8 mouse cellular contexts compared by ENCODE assay signal in the genomic region with DNA sequence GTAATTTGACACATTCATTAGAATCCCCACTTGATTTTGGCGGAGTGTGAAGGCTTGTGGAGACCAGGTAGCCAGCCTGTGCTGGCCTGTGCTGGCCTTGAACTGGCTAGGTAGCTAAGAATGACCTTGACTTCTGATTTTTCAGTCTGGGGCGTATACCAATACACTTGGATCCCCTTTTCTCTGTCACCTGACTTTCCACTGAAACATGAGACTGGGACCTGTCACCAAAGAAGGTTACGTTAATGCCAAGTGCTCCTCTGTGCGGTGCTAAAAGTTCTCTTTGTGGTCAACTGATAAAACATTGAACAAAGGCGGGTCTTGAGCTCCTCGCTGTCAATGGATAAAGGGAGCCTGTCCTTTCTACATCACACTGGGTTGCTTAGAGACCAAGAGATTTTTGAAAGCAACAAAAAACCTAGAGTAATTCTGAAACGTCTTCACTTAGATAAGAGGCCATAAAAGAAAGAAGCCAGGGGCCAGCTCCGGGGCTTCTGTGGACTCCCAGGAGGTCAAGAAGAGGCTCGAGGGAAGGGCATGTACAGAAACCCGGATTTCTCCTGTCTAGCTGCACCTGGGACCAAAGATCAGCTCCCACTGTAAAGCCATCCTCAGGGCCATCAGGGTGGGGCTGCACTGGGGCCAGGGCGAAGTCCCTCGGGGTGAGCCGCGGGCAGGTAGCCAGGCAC.
DNase-seq lines count a peak whose midpoint lies in the region; ATAC-seq and TF ChIP-seq lines count a peak whose summit lies in the region.

No protein-coding gene starts in this region.

- H3K9me3 ChIP-seq in lung, embryonic 14.5 days (ENCODE audit: low read depth, low read length): no peaks in the 10 kb centered on the region
- H3K9me3 ChIP-seq in forebrain, embryonic 16.5 days (ENCODE audit: control insufficient read depth, low read length): no peaks in the 10 kb centered on the region
- no peaks in the 10 kb centered on the region for H3K9me3 ChIP-seq in kidney, embryonic 14.5 days (ENCODE audit: control insufficient read depth, low read length)
- no peaks in the 10 kb centered on the region for H3K9me3 ChIP-seq in midbrain, embryonic 16.5 days (replicated peaks; ENCODE audit: control insufficient read depth, low read length, poor library complexity, severe bottlenecking)

- peak overlapping the region; percentile 28 for H3K4me3 ChIP-seq in lung, embryonic 14.5 days (ENCODE audit: low read depth, low read length)
- H3K4me3 ChIP-seq in forebrain, embryonic 16.5 days (replicated peaks; ENCODE audit: low read length): peak overlapping the region; percentile 43
- H3K4me3 ChIP-seq in kidney, embryonic 14.5 days (ENCODE audit: low read length): peak overlapping the region; percentile 32
- peak overlapping the region; percentile 34 for H3K4me3 ChIP-seq in midbrain, embryonic 16.5 days (ENCODE audit: low read depth, low read length)

- peak overlapping the region; percentile 68 for H3K4me2 ChIP-seq in lung, embryonic 14.5 days
- peak overlapping the region; percentile 85 for H3K4me2 ChIP-seq in forebrain, embryonic 16.5 days (ENCODE audit: low read length)
- peak overlapping the region; percentile 63 for H3K4me2 ChIP-seq in kidney, embryonic 14.5 days (replicated peaks; ENCODE audit: low read depth, low read length)
- peak overlapping the region; percentile 74 for H3K4me2 ChIP-seq in midbrain, embryonic 16.5 days (ENCODE audit: low read length)

- no peak for ATAC-seq in lung, embryonic 14.5 days (ENCODE audit: insufficient read depth)
- peak; percentile 23; the same call in 1 of the 2 replicates for ATAC-seq in forebrain, embryonic 16.5 days
- no peak for ATAC-seq in kidney, embryonic 14.5 days (ENCODE audit: low FRiP score, low TSS enrichment)
- ATAC-seq in midbrain, embryonic 16.5 days: peak; percentile 40
- ATAC-seq in monocyte, adult 5-6 weeks (replicated peaks; ENCODE audit: insufficient number of reproducible peaks, low FRiP score, low TSS enrichment, poor library complexity, severe bottlenecking): no peak

- H3K9ac ChIP-seq in lung, embryonic 14.5 days: peak overlapping the region; percentile 44
- H3K9ac ChIP-seq in forebrain, embryonic 16.5 days (replicated peaks; ENCODE audit: low read depth, low read length): peak overlapping the region; percentile 59
- peak overlapping the region; percentile 45; the same call in 1 of the 2 replicates for H3K9ac ChIP-seq in kidney, embryonic 14.5 days (ENCODE audit: low read depth, low read length)
- H3K9ac ChIP-seq in midbrain, embryonic 16.5 days (ENCODE audit: low read depth, low read length): peak overlapping the region; percentile 67

- no peak overlapping the region for H3K27ac ChIP-seq in lung, embryonic 14.5 days (ENCODE audit: low read depth)
- H3K27ac ChIP-seq in forebrain, embryonic 16.5 days (ENCODE audit: low read length): no peak overlapping the region
- H3K27ac ChIP-seq in kidney, embryonic 14.5 days (ENCODE audit: low read depth, low read length): no peak overlapping the region; the same call in 1 of the 2 replicates
- 0 out of 2 replicates have a peak overlapping the region, but pooled peaks have one; percentile 26 for H3K27ac ChIP-seq in midbrain, embryonic 16.5 days (ENCODE audit: low read length)

- WGBS in lung, embryonic 14.5 days: 16% methylated on average over 14 of the region's 14 CpGs
- WGBS in forebrain, embryonic 16.5 days: 22% methylated on average over 14 of the region's 14 CpGs
- 13% methylated on average over 14 of the region's 14 CpGs for WGBS in kidney, embryonic 14.5 days
- 13% methylated on average over 14 of the region's 14 CpGs for WGBS in midbrain, embryonic 16.5 days

- H3K27me3 ChIP-seq in lung, embryonic 14.5 days (ENCODE audit: insufficient read depth, low read length): peaks cover 6% of the 10 kb centered on the region; the same call in 1 of the 2 replicates
- no peaks in the 10 kb centered on the region for H3K27me3 ChIP-seq in forebrain, embryonic 16.5 days (replicated peaks; ENCODE audit: control insufficient read depth, insufficient read depth, low read length)
- peaks cover 5% of the 10 kb centered on the region; the same call in 1 of the 2 replicates for H3K27me3 ChIP-seq in kidney, embryonic 14.5 days (ENCODE audit: control insufficient read depth, insufficient read depth, low read length)
- H3K27me3 ChIP-seq in midbrain, embryonic 16.5 days (ENCODE audit: control insufficient read depth, insufficient read depth, low read depth, low read length): no peaks in the 10 kb centered on the region; the same call in 1 of the 2 replicates

- no peak for TF ChIP-seq CTCF in lung, embryonic 14.5 days (IDR thresholded peaks at IDR 0.05; ENCODE audit: low read depth)

- peaks cover 9% of the 10 kb centered on the region for H3K4me1 ChIP-seq in lung, embryonic 14.5 days (ENCODE audit: insufficient read depth)
- peaks cover 15% of the 10 kb centered on the region for H3K4me1 ChIP-seq in forebrain, embryonic 16.5 days (replicated peaks; ENCODE audit: control insufficient read depth, insufficient read depth, low read length)
- H3K4me1 ChIP-seq in kidney, embryonic 14.5 days (ENCODE audit: control insufficient read depth, insufficient read depth, low read length): peaks cover 14% of the 10 kb centered on the region; the same call in 1 of the 2 replicates
- peaks cover 17% of the 10 kb centered on the region; the same call in 1 of the 2 replicates for H3K4me1 ChIP-seq in midbrain, embryonic 16.5 days (ENCODE audit: control insufficient read depth, insufficient read depth, low read length)

- H3K36me3 ChIP-seq in lung, embryonic 14.5 days (ENCODE audit: insufficient read depth): no peaks in the 10 kb centered on the region
- H3K36me3 ChIP-seq in forebrain, embryonic 16.5 days (ENCODE audit: control insufficient read depth, insufficient read depth): no peaks in the 10 kb centered on the region
- no peaks in the 10 kb centered on the region for H3K36me3 ChIP-seq in kidney, embryonic 14.5 days (ENCODE audit: control insufficient read depth, insufficient read depth, low read length)
- H3K36me3 ChIP-seq in midbrain, embryonic 16.5 days (ENCODE audit: control insufficient read depth, insufficient read depth, low read length): no peaks in the 10 kb centered on the region

- no peak for DNase-seq in lung, embryonic 14.5 days
- DNase-seq in lung, postnatal 25 days (ENCODE audit: low spot score): no peak
- no peak for DNase-seq in spleen, postnatal 36 days (ENCODE audit: low spot score in 2 of 2)
- DNase-seq in thymus, postnatal 10 days (ENCODE audit: low spot score in 2 of 2): no peak

Comparison
In these comparisons a context has a peak if more than half of its experiments do, and no peak if none do; other contexts are left out.
1. ATAC-seq: peak in forebrain, embryonic 16.5 days (single experiment) and midbrain, embryonic 16.5 days (single experiment); none in lung, embryonic 14.5 days (single experiment), kidney, embryonic 14.5 days (single experiment) and monocyte, adult 5-6 weeks (single experiment).
2. Peak in every context shown above with its lines, with median percentiles within 50 percentile points of each other: H3K4me2 ChIP-seq, H3K4me3 ChIP-seq and H3K9ac ChIP-seq.